8 mouse cellular contexts compared by ENCODE assay signal in the genomic region with DNA sequence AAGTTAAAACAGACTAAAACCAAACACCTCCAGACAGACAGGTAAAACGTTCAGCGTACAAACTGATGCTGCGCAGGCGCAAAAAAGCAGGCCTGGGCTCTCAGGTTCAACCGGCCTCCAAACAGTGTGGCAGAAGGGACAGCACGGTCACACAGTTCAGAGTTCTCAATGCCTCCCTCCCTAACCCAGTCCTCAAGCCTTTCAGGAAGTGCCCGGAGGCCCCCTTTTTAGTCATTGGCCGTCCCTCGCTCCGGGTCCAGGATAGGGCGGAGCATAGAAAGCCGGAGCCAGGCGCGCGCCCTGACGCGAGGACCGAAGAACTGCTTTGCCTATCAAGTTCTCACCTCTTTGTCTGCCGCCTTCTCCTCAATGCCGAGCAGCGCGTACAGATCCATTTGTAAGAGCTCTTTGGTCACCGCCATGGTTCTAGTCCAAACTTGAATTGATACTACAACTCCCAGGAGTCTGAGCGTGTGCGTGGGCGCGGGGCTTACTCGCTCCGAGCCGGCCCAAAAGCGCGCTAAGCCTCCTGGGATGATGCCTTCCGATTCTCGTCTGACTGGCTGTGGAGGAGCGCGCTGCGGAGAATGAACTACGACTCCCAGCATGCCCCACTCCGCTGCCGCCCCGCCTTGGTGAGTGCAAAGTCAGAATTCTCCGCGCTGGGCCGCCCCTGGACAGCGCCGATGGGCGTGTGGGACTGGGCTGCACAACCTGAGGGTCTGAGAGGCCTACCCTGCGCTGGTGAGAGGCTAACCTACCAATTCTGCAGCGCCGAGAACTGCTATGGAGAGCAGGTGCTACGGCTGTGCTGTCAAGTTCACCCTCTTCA. TPM values are rescaled to one million over a fixed set of nuclear protein-coding genes. Genes with fewer than 3 reads are reported as not detected.
DNase-seq lines count a peak whose midpoint lies in the region; ATAC-seq and TF ChIP-seq lines count a peak whose summit lies in the region.

A gene (plus strand): TSS at position 274 of the 832 bp plus-strand sequence.
A gene (minus strand): TSS at position 452 of the 832 bp plus-strand sequence.

- H3K27me3 ChIP-seq in heart, embryonic 12.5 days (replicated peaks) = no peaks in the 10 kb centered on the region
- H3K27me3 ChIP-seq in kidney, postnatal 0 days (ENCODE audit: insufficient read depth, low read length) = no peaks in the 10 kb centered on the region
- H3K27me3 ChIP-seq in liver, embryonic 11.5 days (replicated peaks; ENCODE audit: control insufficient read depth, insufficient read depth, low read length) = no peaks in the 10 kb centered on the region
- no peaks in the 10 kb centered on the region for H3K27me3 ChIP-seq in stomach, embryonic 14.5 days (ENCODE audit: control insufficient read depth, insufficient read depth, low read length)

- DNase-seq in CD4-positive helper T cell, adult 2 months (ENCODE audit: low read depth, low spot score) = peak; percentile 96
- peak; percentile 94 for DNase-seq in brain, embryonic 18.5 days (ENCODE audit: low read depth, low spot score)
- DNase-seq in kidney, postnatal 0 days (ENCODE audit: low spot score) = peak; percentile 99
- DNase-seq in liver, embryonic 11.5 days (ENCODE audit: low spot score) = peak; percentile 96
- DNase-seq in naive thymus-derived CD4-positive, alpha-beta T cell, adult 2 months (ENCODE audit: low read depth) = peak; percentile 95

- 0% methylated on average over 51 of the region's 51 CpGs for WGBS in heart, embryonic 12.5 days
- under 1% methylated on average over 51 of the region's 51 CpGs for WGBS in kidney, postnatal 0 days
- WGBS in liver, embryonic 11.5 days = under 1% methylated on average over 51 of the region's 51 CpGs
- under 1% methylated on average over 51 of the region's 51 CpGs for WGBS in stomach, embryonic 14.5 days

- H3K27ac ChIP-seq in heart, embryonic 12.5 days (ENCODE audit: poor library complexity, severe bottlenecking) = peak within 1 kb of the TSS; percentile 80
- H3K27ac ChIP-seq in kidney, postnatal 0 days = peak within 1 kb of the TSS; percentile 89
- peak within 1 kb of the TSS; percentile 81 for H3K27ac ChIP-seq in liver, embryonic 11.5 days (ENCODE audit: low read depth, low read length)
- peak within 1 kb of the TSS; percentile 88 for H3K27ac ChIP-seq in stomach, embryonic 14.5 days (ENCODE audit: low read length)

- H3K9me3 ChIP-seq in heart, embryonic 12.5 days (replicated peaks) = no peaks in the 10 kb centered on the region
- no peaks in the 10 kb centered on the region for H3K9me3 ChIP-seq in kidney, postnatal 0 days (replicated peaks; ENCODE audit: low read length)
- no peaks in the 10 kb centered on the region for H3K9me3 ChIP-seq in liver, embryonic 11.5 days (ENCODE audit: control insufficient read depth, low read length)
- no peaks in the 10 kb centered on the region for H3K9me3 ChIP-seq in stomach, embryonic 14.5 days (ENCODE audit: control insufficient read depth, low read depth, low read length)

- H3K4me2 ChIP-seq in heart, embryonic 12.5 days = peak within 1 kb of the TSS; percentile 77
- peak within 1 kb of the TSS; percentile 70 for H3K4me2 ChIP-seq in kidney, postnatal 0 days (ENCODE audit: low read length)
- H3K4me2 ChIP-seq in liver, embryonic 11.5 days = peak within 1 kb of the TSS; percentile 68
- peak within 1 kb of the TSS; percentile 67 for H3K4me2 ChIP-seq in stomach, embryonic 14.5 days (replicated peaks; ENCODE audit: low read depth, low read length)

- ATAC-seq in erythroid progenitor cell, adult 5-6 weeks (replicated peaks; ENCODE audit: low FRiP score, poor library complexity, severe bottlenecking) = peak; percentile 97
- ATAC-seq in heart, embryonic 12.5 days (ENCODE audit: insufficient number of reproducible peaks, low FRiP score) = peak; percentile 96
- peak; percentile 95 for ATAC-seq in kidney, postnatal 0 days (replicated peaks; ENCODE audit: low FRiP score, low read depth)
- peak; percentile 97 for ATAC-seq in liver, embryonic 11.5 days (replicated peaks; ENCODE audit: low FRiP score)
- peak; percentile 96 for ATAC-seq in stomach, embryonic 14.5 days (ENCODE audit: insufficient number of reproducible peaks, insufficient read depth, low FRiP score, low read depth)

- H3K9ac ChIP-seq in heart, embryonic 12.5 days = peak within 1 kb of the TSS; percentile 78
- H3K9ac ChIP-seq in kidney, postnatal 0 days (ENCODE audit: low read depth, low read length) = peak within 1 kb of the TSS; percentile 71
- peak within 1 kb of the TSS; percentile 78 for H3K9ac ChIP-seq in liver, embryonic 11.5 days (ENCODE audit: low read depth, low read length)
- peak within 1 kb of the TSS; percentile 52 for H3K9ac ChIP-seq in stomach, embryonic 14.5 days (replicated peaks; ENCODE audit: low read depth, low read length)

- H3K36me3 ChIP-seq in heart, embryonic 12.5 days = peaks cover 30% of the 10 kb centered on the region
- peaks cover 29% of the 10 kb centered on the region; the same call in 1 of the 2 replicates for H3K36me3 ChIP-seq in kidney, postnatal 0 days (ENCODE audit: insufficient read depth, low read length)
- peaks cover 10% of the 10 kb centered on the region; the same call in 1 of the 2 replicates for H3K36me3 ChIP-seq in liver, embryonic 11.5 days (ENCODE audit: control insufficient read depth, insufficient read depth, low read length)
- peaks cover 13% of the 10 kb centered on the region for H3K36me3 ChIP-seq in stomach, embryonic 14.5 days (ENCODE audit: control insufficient read depth, insufficient read depth, low read length)

- TF ChIP-seq CTCF in kidney, postnatal 0 days (IDR thresholded peaks at IDR 0.05; ENCODE audit: low read depth) = no peak

- peaks cover 13% of the 10 kb centered on the region for H3K4me1 ChIP-seq in heart, embryonic 12.5 days (replicated peaks)
- H3K4me1 ChIP-seq in kidney, postnatal 0 days (replicated peaks; ENCODE audit: insufficient read depth, low read length) = peaks cover 6% of the 10 kb centered on the region; the same call in 1 of the 2 replicates
- H3K4me1 ChIP-seq in liver, embryonic 11.5 days (replicated peaks; ENCODE audit: control insufficient read depth, insufficient read depth, low read length) = peaks cover 5% of the 10 kb centered on the region; the same call in 1 of the 2 replicates
- 0 out of 2 replicates have a peak, but pooled peaks cover 4% of the 10 kb centered on the region for H3K4me1 ChIP-seq in stomach, embryonic 14.5 days (ENCODE audit: control insufficient read depth, insufficient read depth, low read length)

- peak within 1 kb of the TSS; percentile 68 for H3K4me3 ChIP-seq in heart, embryonic 12.5 days
- peak within 1 kb of the TSS; percentile 78 for H3K4me3 ChIP-seq in kidney, postnatal 0 days (replicated peaks; ENCODE audit: low read depth, low read length)
- H3K4me3 ChIP-seq in liver, embryonic 11.5 days (ENCODE audit: low read depth, low read length) = peak within 1 kb of the TSS; percentile 76
- H3K4me3 ChIP-seq in stomach, embryonic 14.5 days (ENCODE audit: low read depth, low read length) = peak within 1 kb of the TSS; percentile 59

RNA-seq across cellular contexts. Expression of the first gene that starts in this region (rescaled TPM):
- total RNA-seq in erythroid progenitor cell, adult 5-6 weeks (2015; ENCODE audit: low replicate concordance) = 5.4 and 17.6 TPM in 2 replicates
- total RNA-seq in erythroid progenitor cell, adult 5-6 weeks (2017; ENCODE audit: low replicate concordance) = 5.1 and 12.1 TPM in 2 replicates
- polyA plus RNA-seq in heart, embryonic 12.5 days (2016; fragmentation: Nextera tagmentation; extraction: Ambion mirVana) = 31.6 and 36.5 TPM in 2 replicates
- 41.9 and 44.0 TPM in 2 replicates for polyA plus RNA-seq in kidney, postnatal 0 days (2015; fragmentation: Nextera tagmentation; extraction: Ambion mirVana)
- polyA plus RNA-seq in liver, embryonic 11.5 days (2014; fragmentation: Nextera tagmentation; extraction: Ambion mirVana) = 47.2 and 48.5 TPM in 2 replicates
- 44.3 and 44.4 TPM in 2 replicates for polyA plus RNA-seq in stomach, embryonic 14.5 days (2014; fragmentation: Nextera tagmentation; extraction: Ambion mirVana)

RNA-seq across cellular contexts. Expression of the second gene that starts in this region (rescaled TPM):
- total RNA-seq in erythroid progenitor cell, adult 5-6 weeks (2015; ENCODE audit: low replicate concordance) = 8.4 and 13.3 TPM in 2 replicates
- 24.7 and 54.9 TPM in 2 replicates for total RNA-seq in erythroid progenitor cell, adult 5-6 weeks (2017; ENCODE audit: low replicate concordance)
- polyA plus RNA-seq in heart, embryonic 12.5 days (2016; fragmentation: Nextera tagmentation; extraction: Ambion mirVana) = 12.0 and 12.6 TPM in 2 replicates
- 15.1 and 16.8 TPM in 2 replicates for polyA plus RNA-seq in kidney, postnatal 0 days (2015; fragmentation: Nextera tagmentation; extraction: Ambion mirVana)
- 16.9 and 18.1 TPM in 2 replicates for polyA plus RNA-seq in liver, embryonic 11.5 days (2014; fragmentation: Nextera tagmentation; extraction: Ambion mirVana)
- 18.3 and 19.1 TPM in 2 replicates for polyA plus RNA-seq in stomach, embryonic 14.5 days (2014; fragmentation: Nextera tagmentation; extraction: Ambion mirVana)

Comparison
In these comparisons a context has a peak if more than half of its experiments do, and no peak if none do; other contexts are left out.
1. Peak in every context shown above with its lines: DNase-seq, ATAC-seq, H3K4me3 ChIP-seq and H3K27ac ChIP-seq.